Mouse (Mus musculus): Measurements from ENCODE around the gene Parp9. TPM values are rescaled to one million over a fixed set of nuclear protein-coding genes. Genes with fewer than 3 reads are reported as not detected.
"Not testable (repeated sequence)": the region's sequence is repeated elsewhere in the genome, so short reads cannot be mapped to it uniquely, and the experiment has no call there.

The Parp9 gene
- 1.4 TPM in 2 replicates for polyA plus RNA-seq (2012; rRNA removed)

DNA sequence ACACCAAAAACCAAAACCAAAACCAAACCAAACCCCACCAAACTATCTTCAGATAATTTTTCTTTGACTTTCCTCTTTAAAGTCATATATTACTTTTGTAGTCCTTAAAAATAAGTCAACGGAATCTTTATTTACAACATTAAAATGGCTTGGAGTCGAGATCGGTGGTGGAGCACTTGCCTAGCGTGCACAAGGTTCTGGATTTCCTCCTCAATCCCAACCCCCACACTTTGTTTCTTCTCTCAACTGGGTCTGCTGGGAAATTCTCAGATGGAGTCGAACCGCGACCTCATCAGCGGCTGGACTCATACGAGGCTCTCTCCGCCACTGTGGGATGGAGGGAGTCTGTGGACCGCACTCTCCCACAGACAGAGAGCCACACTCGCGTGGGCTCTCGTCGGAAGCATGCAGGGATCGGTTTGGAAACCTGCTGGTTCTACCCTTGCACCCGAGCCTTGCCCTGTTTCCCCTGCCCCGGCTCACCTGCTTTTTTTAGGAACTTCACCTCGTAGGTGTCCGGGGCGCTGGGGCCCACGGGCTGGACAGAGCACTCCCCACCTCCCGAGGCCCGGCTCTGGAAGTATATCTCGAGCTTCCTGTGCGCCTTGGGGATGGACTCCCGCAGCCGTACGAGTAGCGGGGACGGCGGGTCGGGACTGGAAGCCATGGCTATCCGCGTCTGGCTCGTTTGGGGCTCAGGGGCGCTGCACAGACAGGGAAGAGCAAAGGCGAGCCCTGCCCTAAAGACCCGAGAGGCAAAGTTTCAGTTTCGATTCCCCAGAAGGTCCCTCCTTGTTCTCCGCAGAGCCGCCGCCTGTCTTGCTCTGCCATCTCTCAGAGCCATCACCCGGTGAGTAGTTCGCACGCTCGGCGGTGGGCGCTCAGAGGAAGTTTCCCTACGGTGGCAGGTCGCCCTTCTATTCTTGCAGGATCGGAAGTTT is at the start of gene Parp9, which contains the start of gene Dtx3l:
Parp9 (plus strand) TSS at position 260 of the 941 bp plus-strand sequence.
Dtx3l (minus strand) TSS at position 941 of the 941 bp plus-strand sequence.
- peak; percentile 54 for DNase-seq (ENCODE audit: low read depth)
- TF ChIP-seq POLR2A (IDR thresholded peaks at IDR 0.05; ENCODE audit: borderline replicate concordance, extremely low read depth, insufficient read depth, insufficient read length, poor library complexity, severe bottlenecking) (no peak), CTCF (IDR thresholded peaks at IDR 0.05; ENCODE audit: borderline replicate concordance, extremely low read depth, insufficient read depth, insufficient read length) (no peak)

DNA sequence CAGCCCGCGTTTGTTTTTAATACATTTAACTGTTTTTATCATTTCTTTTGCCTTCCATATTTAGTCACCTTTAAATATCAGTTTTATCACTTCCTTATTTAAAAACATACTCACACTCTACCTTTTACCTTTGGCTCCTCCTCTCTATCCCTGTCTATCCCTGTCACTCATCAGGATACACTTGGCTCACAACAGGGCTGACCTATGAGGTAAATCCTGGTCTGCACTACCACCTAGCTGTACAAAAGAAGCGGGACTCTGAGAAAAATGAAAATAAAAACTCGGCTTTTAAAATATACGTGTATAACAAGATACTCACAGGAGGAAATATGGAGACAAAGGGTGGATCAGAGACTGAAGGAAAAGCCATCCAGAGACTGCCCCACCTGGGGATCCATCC is 49.4 kb upstream of the Parp9 start:
- no peak for DNase-seq (ENCODE audit: low read depth)
- no peak for TF ChIP-seq POLR2A (IDR thresholded peaks at IDR 0.05; ENCODE audit: borderline replicate concordance, extremely low read depth, insufficient read depth, insufficient read length, poor library complexity, severe bottlenecking)
- no peak for TF ChIP-seq CTCF (IDR thresholded peaks at IDR 0.05; ENCODE audit: borderline replicate concordance, extremely low read depth, insufficient read depth, insufficient read length)

DNA sequence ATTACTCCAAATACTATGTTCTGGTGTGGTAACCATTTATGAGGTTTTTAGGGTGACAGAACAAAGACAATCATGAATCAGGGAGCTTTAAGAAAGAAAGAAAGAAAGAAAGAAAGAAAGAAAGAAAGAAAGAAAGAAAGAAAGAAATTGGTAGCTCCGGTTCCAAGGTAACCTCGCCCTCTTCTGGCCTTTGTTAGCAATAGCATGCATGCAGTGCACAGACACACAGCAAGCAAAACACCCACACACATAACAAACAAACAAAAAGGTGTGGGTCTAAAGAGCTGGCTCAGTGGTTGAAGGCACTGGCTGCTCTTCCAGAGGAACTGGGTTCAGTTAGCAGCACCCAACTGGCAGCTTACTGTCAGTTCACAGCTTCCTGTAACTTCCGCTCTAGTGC is 47.6 kb upstream of the Parp9 start:
- TF ChIP-seq POLR2A (IDR thresholded peaks at IDR 0.05; ENCODE audit: borderline replicate concordance, extremely low read depth, insufficient read depth, insufficient read length, poor library complexity, severe bottlenecking), result no peak
- peak; percentile 48; the same call in 1 of the 2 replicates for TF ChIP-seq CTCF (IDR thresholded peaks at IDR 0.05; ENCODE audit: borderline replicate concordance, extremely low read depth, insufficient read depth, insufficient read length)
- DNase-seq (ENCODE audit: low read depth), result no peak

DNA sequence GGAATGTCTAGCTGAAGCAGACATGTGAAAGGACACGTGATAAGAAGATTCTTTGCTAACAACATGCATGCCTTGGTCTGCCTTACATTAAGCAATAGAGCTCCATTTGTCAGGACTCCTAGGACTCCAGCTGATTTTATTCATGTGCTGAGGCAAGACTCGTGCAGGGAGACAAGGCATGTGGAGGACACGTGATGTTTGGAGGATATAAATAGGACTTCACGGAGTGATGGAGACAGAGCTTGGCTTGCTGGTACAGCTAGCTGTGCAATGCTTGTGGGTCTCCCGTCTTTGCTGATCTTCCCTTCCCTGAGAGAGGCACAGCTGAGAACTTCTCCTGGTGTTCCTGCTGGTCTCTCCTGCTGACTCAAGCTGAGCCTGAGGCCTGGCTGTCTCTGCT is 46.7 kb upstream of the Parp9 start:
- not testable (repeated sequence) for DNase-seq (ENCODE audit: low read depth)

DNA sequence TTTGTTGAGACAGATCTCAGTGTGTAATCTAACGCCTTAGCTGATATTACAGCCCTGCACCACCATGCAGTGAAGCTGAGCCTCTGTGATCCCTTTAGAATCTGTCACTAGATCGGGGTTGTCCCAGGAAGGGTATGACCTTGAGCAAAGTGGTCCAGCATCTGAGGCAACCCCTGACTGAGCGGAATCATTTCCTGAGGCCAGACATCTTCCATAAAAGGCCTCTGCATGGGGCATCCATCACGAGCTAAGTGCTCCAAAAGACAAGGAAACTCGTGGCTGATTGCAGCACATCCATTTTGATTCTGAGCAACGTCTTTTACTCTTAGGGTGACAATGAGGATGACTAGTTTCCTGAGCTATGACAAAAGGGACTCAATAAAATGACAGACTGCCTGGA is 43.3 kb upstream of the Parp9 start:
- DNase-seq (ENCODE audit: low read depth), result no peak
- TF ChIP-seq POLR2A (IDR thresholded peaks at IDR 0.05; ENCODE audit: borderline replicate concordance, extremely low read depth, insufficient read depth, insufficient read length, poor library complexity, severe bottlenecking) (no peak), CTCF (IDR thresholded peaks at IDR 0.05; ENCODE audit: borderline replicate concordance, extremely low read depth, insufficient read depth, insufficient read length) (no peak)

DNA sequence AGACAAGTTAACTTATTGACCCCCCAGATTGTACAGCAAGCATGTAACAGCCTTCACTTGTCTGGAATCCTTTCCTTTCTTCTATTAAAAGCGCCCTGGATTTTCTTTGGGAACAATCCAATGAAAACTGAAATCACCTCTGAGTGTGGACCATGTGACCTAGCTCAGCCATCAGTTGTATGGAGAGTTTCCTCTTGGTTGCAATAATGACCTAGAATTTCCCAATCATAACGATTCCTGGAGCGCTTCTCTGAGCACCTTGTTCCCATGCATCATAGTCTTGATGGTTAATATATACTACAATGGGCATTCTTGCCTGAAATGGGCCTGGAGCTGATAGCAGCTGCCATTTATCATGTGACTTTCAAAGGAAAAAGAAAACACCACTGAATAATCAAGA is 37.7 kb upstream of the Parp9 start:
- no peak for DNase-seq (ENCODE audit: low read depth)
- TF ChIP-seq CTCF (IDR thresholded peaks at IDR 0.05; ENCODE audit: borderline replicate concordance, extremely low read depth, insufficient read depth, insufficient read length) (no peak), POLR2A (IDR thresholded peaks at IDR 0.05; ENCODE audit: borderline replicate concordance, extremely low read depth, insufficient read depth, insufficient read length, poor library complexity, severe bottlenecking) (no peak)

DNA sequence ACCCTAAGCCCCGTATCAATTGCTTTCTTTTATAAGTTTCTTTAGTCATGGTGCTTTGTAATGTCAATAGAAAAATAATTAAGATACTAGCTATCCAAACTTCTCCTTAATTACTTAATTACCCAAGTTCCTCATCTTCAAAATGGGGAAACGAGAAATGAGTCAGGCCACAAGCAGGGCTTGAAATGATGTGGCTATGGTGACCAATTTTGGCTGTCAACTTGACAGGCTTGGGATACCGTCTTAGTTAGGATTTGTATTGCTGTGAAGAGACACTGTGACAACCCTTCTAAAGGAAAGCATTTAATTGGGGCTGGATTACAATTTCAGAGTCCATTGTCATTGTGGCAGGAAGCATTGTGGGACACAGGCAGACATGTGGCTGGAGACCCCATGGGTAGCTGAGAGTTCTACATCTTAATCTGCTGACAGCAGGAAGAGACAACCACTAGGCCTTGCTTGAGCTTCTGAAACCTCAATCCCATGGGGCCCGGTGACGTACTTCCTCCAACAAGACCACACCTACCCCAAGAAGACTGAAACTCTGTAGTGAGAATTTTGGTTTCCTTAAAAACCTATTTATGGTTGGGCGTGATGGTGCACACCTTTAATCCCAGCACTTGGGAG is 35.1 kb upstream of the Parp9 start:
- TF ChIP-seq POLR2A (IDR thresholded peaks at IDR 0.05; ENCODE audit: borderline replicate concordance, extremely low read depth, insufficient read depth, insufficient read length, poor library complexity, severe bottlenecking) (no peak), CTCF (IDR thresholded peaks at IDR 0.05; ENCODE audit: borderline replicate concordance, extremely low read depth, insufficient read depth, insufficient read length) (no peak)
- no peak for DNase-seq (ENCODE audit: low read depth)

DNA sequence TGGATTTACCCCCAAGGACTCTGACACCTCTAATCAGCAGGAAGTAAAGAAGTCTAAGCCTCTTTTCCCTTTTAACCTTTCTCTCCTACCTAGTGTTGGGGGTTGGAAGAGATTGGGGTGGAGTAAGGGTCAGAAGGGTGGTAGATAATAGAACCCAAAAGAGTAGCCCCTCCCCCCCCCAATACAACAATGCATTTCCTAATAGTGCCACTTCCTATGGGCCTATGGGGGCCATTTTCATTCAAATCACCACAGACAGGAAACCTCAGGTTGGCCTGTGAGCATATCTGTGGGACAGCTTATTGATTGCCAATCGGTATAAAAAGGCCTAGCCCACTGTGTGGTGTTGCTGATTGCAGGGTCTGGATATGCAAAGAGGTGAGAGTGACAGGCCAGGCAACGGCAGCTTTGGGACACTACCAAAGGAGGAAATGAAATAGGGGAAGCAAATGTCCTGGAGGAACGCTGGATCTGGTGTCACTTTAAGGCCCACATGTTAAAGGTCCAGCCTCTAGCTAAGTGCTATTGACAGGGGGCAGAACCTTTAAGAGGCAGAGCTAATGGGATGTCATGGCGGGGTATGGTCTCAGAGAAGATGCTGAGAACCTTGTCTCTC is 34.0 kb upstream of the Parp9 start:
- no peak for DNase-seq (ENCODE audit: low read depth)
- TF ChIP-seq POLR2A (IDR thresholded peaks at IDR 0.05; ENCODE audit: borderline replicate concordance, extremely low read depth, insufficient read depth, insufficient read length, poor library complexity, severe bottlenecking), result no peak
- no peak for TF ChIP-seq CTCF (IDR thresholded peaks at IDR 0.05; ENCODE audit: borderline replicate concordance, extremely low read depth, insufficient read depth, insufficient read length)

DNA sequence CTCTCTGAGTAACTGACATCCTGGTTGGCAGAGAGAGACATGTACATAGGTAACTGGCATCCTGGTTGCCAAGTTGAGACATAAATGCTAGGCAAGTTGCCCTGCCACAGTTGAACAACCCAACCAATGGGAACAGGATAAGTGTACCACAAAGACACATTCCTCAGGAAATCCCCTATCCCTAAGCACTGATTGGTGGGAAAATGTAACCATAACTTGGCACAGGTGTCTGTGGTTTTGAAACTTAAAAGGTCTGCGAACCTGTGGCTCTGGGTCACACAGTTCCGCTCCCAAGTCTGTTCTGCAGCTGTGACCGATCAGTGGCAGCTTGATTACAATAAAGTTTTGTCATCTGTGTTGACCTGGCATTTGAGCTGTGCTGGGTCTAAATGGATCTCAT is 32.9 kb upstream of the Parp9 start:
- DNase-seq (ENCODE audit: low read depth), result no peak
- no peak for TF ChIP-seq CTCF (IDR thresholded peaks at IDR 0.05; ENCODE audit: borderline replicate concordance, extremely low read depth, insufficient read depth, insufficient read length)
- TF ChIP-seq POLR2A (IDR thresholded peaks at IDR 0.05; ENCODE audit: borderline replicate concordance, extremely low read depth, insufficient read depth, insufficient read length, poor library complexity, severe bottlenecking), result no peak

DNA sequence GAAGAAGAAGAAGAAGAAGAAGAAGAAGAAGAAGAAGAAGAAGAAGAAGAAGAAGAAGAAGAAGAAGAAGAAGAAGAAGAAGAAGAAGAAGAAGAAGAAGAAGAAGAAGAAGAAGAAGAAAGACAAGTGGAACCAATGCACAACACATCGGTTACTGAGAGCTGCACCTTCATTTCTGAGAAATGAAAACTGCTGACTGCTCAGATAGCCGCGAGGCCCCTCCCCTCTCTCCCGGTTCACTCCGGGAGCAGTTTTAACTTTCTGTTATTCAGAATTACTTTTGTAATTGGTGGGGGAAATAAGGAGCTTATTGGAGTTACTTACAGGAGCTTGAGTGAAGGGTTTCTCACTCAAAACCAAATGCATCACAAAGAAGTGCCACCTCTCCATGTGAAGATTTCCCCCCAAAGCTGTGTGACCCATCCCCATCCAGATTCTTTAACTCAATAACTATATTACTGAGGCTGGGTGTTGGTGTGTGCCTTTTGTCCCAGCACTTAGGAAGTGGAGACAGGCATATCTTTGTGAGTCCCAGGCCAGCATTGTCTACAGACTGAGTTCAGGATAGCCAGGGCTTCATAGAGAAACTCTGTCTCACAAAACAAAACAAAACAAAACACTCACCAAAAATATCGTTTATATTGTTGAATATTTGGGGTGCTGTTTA is 32.3 kb upstream of the Parp9 start:
- TF ChIP-seq CTCF (IDR thresholded peaks at IDR 0.05; ENCODE audit: borderline replicate concordance, extremely low read depth, insufficient read depth, insufficient read length), result no peak
- no peak for TF ChIP-seq POLR2A (IDR thresholded peaks at IDR 0.05; ENCODE audit: borderline replicate concordance, extremely low read depth, insufficient read depth, insufficient read length, poor library complexity, severe bottlenecking)

DNA sequence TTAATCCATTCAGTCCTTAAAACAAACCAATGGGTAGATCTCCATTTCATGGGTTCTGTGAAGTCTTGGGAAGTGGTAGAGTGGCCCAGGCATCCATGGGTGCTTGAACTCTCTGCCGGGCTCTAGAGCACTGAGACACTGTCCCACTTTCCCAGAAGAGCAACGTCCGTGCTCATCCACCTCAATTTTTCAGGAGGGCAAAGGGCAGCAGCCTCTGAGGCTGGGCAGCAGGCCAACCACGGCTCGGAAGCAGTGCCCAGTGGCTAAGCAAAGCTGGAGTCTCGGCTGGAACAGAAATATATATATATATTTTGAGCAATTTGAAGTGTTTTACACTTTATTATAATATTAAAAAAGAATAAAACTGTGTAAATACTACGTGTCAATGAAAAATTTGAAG is 31.4 kb upstream of the Parp9 start:
- DNase-seq (ENCODE audit: low read depth), result no peak
- TF ChIP-seq CTCF (IDR thresholded peaks at IDR 0.05; ENCODE audit: borderline replicate concordance, extremely low read depth, insufficient read depth, insufficient read length), result no peak

More for the DNA sequence above, 32.3 kb upstream of the Parp9 start:
- no peak for DNase-seq (ENCODE audit: low read depth)

All from brain, embryonic 14.5 days (tissue).